Mouse (Mus musculus) E14TG2a.4 (cell line): Measurements from ENCODE around the gene Zkscan17.
A peak's percentile ranks its signal among the peaks of the same experiment; 100 is the strongest.
"Not testable (repeated sequence)": the region's sequence is repeated elsewhere in the genome, so short reads cannot be mapped to it uniquely, and the experiment has no call there.

ENCODE experiments used
- H3K27me3 ChIP-seq: 2 replicates; pipeline ENCODE4 v1.6.1; 2014; ENCODE audit warnings: low read length, control low read depth; ENCODE audit not compliant: insufficient read depth
- H3K36me3 ChIP-seq: 2 replicates; pipeline ENCODE4 v1.6.1; 2014; ENCODE audit warnings: low read length, control low read depth; ENCODE audit not compliant: insufficient read depth
- H3K4me1 ChIP-seq: replicated peaks from 2 replicates; pipeline ENCODE4 v1.6.1; 2014; ENCODE audit warnings: low read depth, low read length, control low read depth
- H3K4me3 ChIP-seq: replicated peaks from 2 replicates; pipeline ENCODE4 v1.5.1; 2014; ENCODE audit warnings: mild to moderate bottlenecking, low read length
- H3K9me3 ChIP-seq: 2 replicates; pipeline ENCODE4 v1.6.1; 2014; ENCODE audit warnings: low read length, control low read depth
- CTCF ChIP-seq: conservative IDR thresholded peaks from 2 replicates; pipeline ENCODE4 v1.5.1; 2014; ENCODE audit warnings: low read length
- NANOG ChIP-seq: IDR thresholded peaks from 2 replicates; pipeline ENCODE4 v1.6.1; 2014; ENCODE audit warnings: borderline replicate concordance, low read length, mixed read lengths
- POU5F1 ChIP-seq: IDR thresholded peaks from 2 replicates; pipeline ENCODE4 v1.6.1; 2014; ENCODE audit warnings: low read length, borderline replicate concordance

The Zkscan17 gene

GRCm38 (mm10) chr11:59526472-59527080 is at the start of gene Zkscan17:
TSS of gene Zkscan17 (minus strand) at chr11:59526751.
- Histone ChIP-seq H3K9me3 (no peaks in the 10 kb centered on the region), H3K4me3 (peak within 1 kb of the TSS; percentile 48), H3K36me3 (no peaks in the 10 kb centered on the region), H3K27me3 (no peaks in the 10 kb centered on the region; the same call in 1 of the 2 replicates), H3K4me1 (peaks cover 52% of the 10 kb centered on the region)
- peak; percentile 49 for TF ChIP-seq CTCF
- no peak for TF ChIP-seq NANOG

DNA sequence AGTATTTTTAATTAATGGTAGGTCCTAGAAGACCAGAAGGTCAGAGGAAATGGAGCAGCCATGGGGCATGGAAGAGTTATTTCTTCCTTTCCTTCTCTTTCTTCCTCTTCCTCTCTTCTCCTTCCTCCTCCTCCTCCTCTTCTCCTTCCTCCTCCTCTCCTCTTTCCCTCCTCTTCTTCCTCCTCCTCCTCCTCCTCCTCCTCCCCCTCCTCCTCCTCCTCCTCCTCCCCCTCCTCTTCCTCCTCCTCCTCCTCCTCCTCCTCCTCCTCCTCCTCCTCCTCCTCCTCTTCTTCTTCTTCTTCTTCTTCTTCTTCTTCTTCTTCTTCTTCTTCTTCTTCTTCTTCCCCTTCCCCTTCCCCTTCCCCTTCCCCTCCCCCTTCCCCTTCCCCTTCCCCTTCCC is 49.6 kb upstream of the Zkscan17 start, which contains the start of gene Olfr222:
Gene Olfr222, minus strand, starts transcription at position 101 of the 400 bp plus-strand sequence.
- H3K9me3 ChIP-seq, H3K4me3 ChIP-seq, H3K36me3 ChIP-seq: not testable (repeated sequence)
- Histone ChIP-seq H3K4me1 (peaks cover 23% of the 10 kb centered on the region), H3K27me3 (peaks cover 50% of the 10 kb centered on the region)

GRCm38 (mm10) chr11:59575726-59576125 is 49.2 kb upstream of the Zkscan17 start:
- H3K4me3 ChIP-seq, result no peak overlapping the region
- peaks cover 27% of the 10 kb centered on the region for H3K4me1 ChIP-seq
- H3K36me3 ChIP-seq, result no peaks in the 10 kb centered on the region
- TF ChIP-seq CTCF (no peak), POU5F1 (no peak), NANOG (no peak)
- H3K27me3 ChIP-seq, result peaks cover 54% of the 10 kb centered on the region
- H3K9me3 ChIP-seq, result no peaks in the 10 kb centered on the region

DNA sequence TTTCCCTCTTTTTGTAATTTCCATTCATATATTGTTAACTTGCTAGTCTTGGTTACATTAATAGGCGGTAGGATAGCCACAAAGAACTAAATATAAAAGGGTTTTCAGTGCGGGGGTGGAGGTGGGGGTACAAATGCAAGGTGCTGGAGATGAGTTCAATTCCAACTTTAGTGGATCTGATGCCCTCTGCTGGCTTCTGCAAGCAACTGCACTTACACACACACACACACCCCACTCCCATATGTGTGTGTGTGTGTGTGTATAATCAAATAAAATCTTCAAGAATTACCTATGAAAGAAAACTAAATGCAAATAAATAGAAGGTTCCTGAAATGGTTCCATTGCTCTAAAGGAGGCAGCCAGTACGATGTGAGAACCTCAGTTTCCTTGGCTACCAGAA is 42.8 kb upstream of the Zkscan17 start:
- no peak overlapping the region for H3K4me3 ChIP-seq
- H3K4me1 ChIP-seq, result peaks cover 28% of the 10 kb centered on the region
- H3K36me3 ChIP-seq, result no peaks in the 10 kb centered on the region
- H3K9me3 ChIP-seq, result peaks cover 4% of the 10 kb centered on the region; the same call in 1 of the 2 replicates
- TF ChIP-seq CTCF (peak; percentile 74), NANOG (no peak)
- peaks cover 44% of the 10 kb centered on the region for H3K27me3 ChIP-seq

DNA sequence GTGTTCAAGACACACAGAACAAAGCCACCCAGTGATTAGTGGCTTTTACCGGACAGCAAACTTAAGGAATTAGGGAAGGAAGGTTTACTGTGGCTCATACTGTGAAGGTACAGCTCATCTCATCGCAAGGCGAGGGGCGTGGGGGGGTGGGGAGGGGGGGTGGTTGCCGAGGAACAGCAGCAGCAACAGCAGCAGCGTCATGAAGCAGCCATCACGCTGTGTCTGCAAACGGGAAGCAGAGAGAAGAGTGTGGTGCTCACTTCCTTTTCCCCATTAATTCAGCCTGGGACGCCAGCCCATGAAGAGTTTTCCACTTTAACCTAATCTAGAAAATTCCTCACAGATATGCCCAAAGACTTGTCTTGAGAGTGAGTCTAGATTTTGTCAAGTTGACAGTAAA is 36.3 kb upstream of the Zkscan17 start:
- peaks cover 9% of the 10 kb centered on the region for H3K27me3 ChIP-seq
- no peak overlapping the region for H3K4me3 ChIP-seq
- peaks cover 9% of the 10 kb centered on the region for H3K9me3 ChIP-seq
- TF ChIP-seq NANOG (no peak), POU5F1 (no peak), CTCF (no peak)
- peaks cover 39% of the 10 kb centered on the region for H3K4me1 ChIP-seq
- no peaks in the 10 kb centered on the region for H3K36me3 ChIP-seq

GRCm38 (mm10) chr11:59562336-59562735 is 35.8 kb upstream of the Zkscan17 start:
- Histone ChIP-seq H3K4me3 (no peak overlapping the region), H3K9me3 (peaks cover 9% of the 10 kb centered on the region), H3K4me1 (peaks cover 39% of the 10 kb centered on the region), H3K36me3 (no peaks in the 10 kb centered on the region), H3K27me3 (peaks cover 9% of the 10 kb centered on the region)
- TF ChIP-seq CTCF (no peak), NANOG (no peak), POU5F1 (no peak)

GRCm38 (mm10) chr11:59560906-59561305 is 34.4 kb upstream of the Zkscan17 start:
- TF ChIP-seq CTCF, result no peak
- TF ChIP-seq NANOG, result no peak
- no peak for TF ChIP-seq POU5F1

DNA sequence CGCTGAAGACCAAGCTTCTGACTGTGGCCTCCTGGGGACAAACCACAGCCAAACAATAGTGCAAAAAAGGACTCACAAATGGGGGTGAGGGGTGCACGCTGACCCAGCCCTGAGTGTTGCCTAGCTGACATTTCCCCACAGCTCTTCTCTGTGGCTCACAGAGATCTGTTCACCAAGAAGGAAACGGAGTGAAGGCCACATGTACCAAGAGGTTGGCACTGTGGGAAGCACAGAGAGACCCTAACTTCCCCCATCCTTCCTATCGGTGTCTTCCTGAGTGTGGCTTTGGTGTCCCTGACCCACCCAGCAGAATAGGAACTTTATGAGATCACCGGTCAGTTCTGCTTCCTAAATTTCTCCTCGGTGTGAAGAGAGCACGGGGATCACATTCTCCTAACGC is 28.0 kb upstream of the Zkscan17 start:
- Histone ChIP-seq H3K4me1 (peaks cover 6% of the 10 kb centered on the region; the same call in 1 of the 2 replicates), H3K36me3 (no peaks in the 10 kb centered on the region), H3K9me3 (no peaks in the 10 kb centered on the region), H3K27me3 (peaks cover 11% of the 10 kb centered on the region), H3K4me3 (no peak overlapping the region)
- TF ChIP-seq CTCF (no peak), POU5F1 (no peak), NANOG (no peak)

More at GRCm38 (mm10) chr11:59560906-59561305, 34.4 kb upstream of the Zkscan17 start:
- no peaks in the 10 kb centered on the region for H3K36me3 ChIP-seq
- peaks cover 9% of the 10 kb centered on the region for H3K9me3 ChIP-seq
- no peak overlapping the region for H3K4me3 ChIP-seq
- H3K4me1 ChIP-seq, result peaks cover 34% of the 10 kb centered on the region
- H3K27me3 ChIP-seq, result peaks cover 9% of the 10 kb centered on the region

- Histone ChIP-seq H3K36me3 (no peaks in the 10 kb centered on the region), H3K27me3 (peaks cover 15% of the 10 kb centered on the region), H3K4me1 (peaks cover 6% of the 10 kb centered on the region; the same call in 1 of the 2 replicates), H3K9me3 (no peaks in the 10 kb centered on the region), H3K4me3 (no peak overlapping the region)
- no peak for TF ChIP-seq CTCF
- TF ChIP-seq NANOG, result no peak
- no peak for TF ChIP-seq POU5F1
These were observed 27.6 kb upstream of the Zkscan17 start for GRCm38 (mm10) chr11:59554127-59554526.
